Mouse (Mus musculus): ENCODE measurements around the gene Clca3a1.

Clca3a1 gene

DNA sequence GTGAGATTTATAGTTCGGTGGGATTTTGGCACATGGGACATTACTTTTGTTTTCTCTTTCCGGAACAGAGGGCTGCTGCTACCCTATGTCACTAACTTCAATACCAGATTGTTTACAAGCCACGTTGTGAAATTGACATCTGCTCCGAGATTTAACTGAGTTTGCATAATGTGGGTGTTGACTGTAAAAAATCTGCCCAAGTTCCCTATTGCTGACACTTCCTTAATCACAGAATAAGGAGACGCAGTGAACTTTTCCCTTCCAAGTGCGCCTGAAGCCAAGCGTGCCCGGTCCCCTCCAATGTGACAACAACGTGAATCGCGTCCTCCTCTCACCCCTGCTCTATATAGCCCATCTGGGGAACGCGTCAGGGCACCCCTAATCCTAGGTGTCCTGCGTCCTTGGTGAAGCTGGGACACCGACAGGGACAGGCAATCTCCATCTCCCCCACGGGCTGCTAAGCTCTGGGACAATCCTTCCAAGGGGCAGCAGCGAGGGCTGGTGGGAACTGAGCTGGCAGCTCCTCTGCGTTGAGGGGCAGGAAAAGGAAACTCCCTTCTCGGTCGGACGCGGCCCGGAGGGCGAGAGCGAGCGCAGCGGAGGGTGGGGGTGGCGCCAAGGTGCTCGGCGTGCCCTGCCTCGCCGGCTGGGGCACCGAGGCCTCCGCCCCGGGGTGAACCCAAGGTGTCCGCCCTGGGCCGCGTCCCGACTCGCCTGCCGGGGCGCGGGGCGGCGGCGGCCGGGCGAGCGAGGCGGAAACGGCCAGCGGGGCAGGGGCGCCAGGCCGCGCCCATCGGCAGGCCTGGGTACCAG is 41.5 kb downstream of the Clca3a1 start:
- DNase-seq: peak; percentile 59

GRCm38 (mm10) chr3:144718706-144719087 is 42.1 kb downstream of the Clca3a1 start:
- peak; percentile 24 for DNase-seq

DNA sequence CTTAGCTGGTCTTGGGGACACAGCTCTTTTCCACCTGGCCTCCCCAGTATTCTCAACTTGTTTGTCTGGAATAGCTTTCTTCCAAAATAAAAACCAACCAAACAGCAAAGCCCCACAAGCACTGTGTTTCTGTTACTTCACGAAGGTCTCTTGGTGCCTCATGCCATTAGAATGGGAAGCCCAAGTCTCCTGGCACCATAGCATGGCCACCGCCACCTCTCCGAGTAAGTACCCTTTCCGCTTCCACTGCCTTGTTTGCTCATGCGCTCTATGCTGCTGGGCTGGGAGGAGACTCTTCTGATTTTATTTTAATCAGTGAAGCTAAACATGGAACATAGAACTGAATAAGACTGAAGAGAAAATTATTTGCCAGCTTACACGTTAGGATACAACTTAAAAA is 42.9 kb downstream of the Clca3a1 start:
- no peak for DNase-seq

DNA sequence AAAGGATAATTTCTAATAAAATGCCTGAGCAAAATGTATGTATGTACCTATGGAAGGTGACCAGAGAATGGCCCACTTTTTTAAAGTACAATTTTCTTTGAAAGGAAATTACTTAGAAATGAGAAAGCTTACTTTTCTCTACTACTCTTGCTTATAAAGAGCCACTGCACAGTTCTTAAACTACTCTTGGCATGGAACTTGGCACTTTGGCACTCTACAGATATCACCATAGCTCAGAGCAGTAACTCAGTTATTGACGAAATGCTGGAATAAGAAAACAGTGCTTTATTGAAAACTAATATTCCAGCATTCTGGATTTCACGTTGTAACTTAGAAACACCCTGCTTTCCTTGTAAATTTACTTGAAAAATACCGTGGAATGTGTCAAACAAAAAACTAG is 43.7 kb downstream of the Clca3a1 start:
- no peak for DNase-seq

DNA sequence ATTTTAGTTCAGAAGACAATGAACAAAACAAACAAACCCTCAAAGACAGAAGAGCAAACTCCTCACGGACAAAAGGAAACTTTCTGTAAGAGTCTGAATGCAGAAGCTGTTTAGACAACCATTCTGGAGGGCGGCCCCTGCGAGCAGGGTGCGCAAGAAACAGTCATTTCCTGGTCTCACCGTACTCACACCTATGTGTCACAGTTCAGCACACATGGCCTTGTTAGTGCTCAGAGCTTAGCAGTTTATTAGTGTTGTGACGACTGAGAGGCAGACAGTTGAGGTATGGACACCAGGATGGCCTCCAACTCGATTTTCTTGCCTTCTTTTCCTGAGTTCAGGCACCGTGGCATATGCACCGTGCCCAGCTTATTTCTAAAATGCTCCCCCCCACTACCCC is 44.9 kb downstream of the Clca3a1 start:
- no peak for DNase-seq

- no peak for DNase-seq
Measured at GRCm38 (mm10) chr3:144715033-144715432, 45.7 kb downstream of the Clca3a1 start.

- DNase-seq: no peak
Measured at GRCm38 (mm10) chr3:144714606-144715005, 46.2 kb downstream of the Clca3a1 start.

DNA sequence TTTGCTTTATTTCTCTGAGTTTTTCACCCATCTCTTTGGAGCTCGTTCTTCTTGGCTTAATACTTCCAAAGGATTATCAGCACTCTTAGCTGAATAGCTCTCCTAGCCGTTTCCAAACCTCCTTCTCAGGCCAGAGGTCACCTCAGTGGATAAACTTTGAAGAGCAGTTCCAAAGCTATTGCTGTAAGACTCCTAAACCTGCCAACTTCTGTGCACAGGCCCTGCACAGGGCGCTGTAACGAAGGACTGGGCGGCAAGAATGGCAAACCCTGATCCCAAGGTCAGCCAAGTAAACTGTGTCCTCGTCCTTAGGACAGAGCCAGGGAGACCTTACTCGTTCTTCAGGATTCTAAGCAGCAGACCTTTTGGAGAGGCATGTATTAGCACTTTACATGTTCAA is 46.7 kb downstream of the Clca3a1 start:
- no peak for DNase-seq

GRCm38 (mm10) chr3:144711607-144712206 is 49.1 kb downstream of the Clca3a1 start:
- no peak for DNase-seq

DNA sequence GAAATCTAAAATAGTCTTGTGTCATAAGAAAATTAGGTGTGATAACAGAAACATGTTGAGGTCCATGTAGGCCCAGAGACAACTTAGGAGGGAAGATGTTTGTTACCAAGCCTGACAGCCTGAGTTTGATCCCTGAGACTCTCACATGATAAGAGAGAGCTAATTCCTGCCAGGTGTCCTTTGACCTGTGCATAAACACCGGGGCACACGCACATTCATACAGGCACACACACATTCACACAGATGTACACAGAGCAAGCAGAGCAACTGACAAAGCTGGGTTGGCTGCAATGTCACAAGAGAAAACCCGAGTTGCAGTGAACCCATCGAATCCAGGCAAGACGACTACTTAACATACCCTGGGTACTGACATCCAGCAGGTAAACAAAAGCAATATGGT is 52.2 kb downstream of the Clca3a1 start:
- no peak for DNase-seq

DNA sequence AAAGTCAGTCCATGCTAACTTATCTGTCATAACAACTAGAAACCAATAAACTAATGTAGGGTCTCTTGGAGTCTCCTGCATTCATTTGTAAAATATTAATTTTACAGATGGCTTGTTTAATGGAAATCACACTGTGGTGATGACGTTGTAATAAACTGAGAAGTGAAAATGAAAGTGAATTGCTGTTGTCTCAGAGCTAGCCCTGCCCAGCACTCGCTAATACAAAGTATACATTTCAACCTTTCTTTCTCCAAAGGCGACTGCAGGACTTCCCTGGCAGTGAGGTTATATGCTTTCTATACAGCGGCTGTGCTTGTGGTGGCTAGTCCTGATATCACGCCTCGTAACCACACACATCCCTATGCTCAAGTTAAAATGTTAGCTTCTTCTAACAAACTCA is 56.8 kb downstream of the Clca3a1 start:
- no peak for DNase-seq

- no peak for DNase-seq
Measured at GRCm38 (mm10) chr3:144698790-144699433, 61.9 kb downstream of the Clca3a1 start.

DNA sequence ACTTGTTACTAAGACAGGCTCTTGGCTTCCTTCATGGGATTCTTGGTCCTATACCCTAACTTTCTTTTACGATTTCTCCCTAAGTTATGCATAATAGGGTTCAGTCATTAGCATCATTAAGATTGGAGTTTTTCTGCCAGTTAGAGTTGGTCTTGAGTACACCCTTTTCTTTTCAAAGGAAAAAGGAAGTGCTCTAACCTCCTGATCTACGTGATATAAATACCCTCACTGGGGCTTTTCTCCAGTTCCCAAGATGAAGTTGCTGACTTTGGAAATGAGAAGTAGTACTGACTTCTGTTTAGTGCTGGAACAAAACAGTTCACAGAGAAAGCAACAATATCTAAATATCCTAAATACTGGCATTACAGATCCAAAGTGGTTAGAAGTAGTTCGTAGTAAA is 62.8 kb downstream of the Clca3a1 start:
- no peak for DNase-seq

- no peak for DNase-seq
Measured at GRCm38 (mm10) chr3:144697154-144697553, 63.6 kb downstream of the Clca3a1 start.

GRCm38 (mm10) chr3:144694941-144695340 is 65.8 kb downstream of the Clca3a1 start:
- DNase-seq: no peak

DNA sequence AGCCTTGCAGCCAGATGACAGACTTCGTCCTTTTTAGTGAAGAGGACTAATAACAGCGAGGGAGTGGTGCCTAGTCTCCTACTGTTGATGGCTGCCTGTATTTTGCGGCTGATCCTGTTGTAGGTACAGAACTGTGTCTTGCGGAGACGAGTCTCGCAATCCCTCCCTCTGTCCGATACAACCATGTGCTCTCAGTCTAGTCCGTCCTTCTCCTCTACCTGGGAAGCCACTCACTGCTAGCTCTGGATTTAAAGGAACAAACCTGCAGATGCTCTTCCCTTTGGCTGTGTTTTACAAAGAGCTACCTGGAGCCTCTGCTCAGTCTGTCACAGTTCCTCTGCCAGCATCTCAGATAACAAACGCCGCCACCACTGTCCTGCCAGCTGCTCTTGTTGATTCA is 66.7 kb downstream of the Clca3a1 start:
- DNase-seq: no peak

GRCm38 (mm10) chr3:144692052-144692451 is 68.7 kb downstream of the Clca3a1 start:
- DNase-seq: no peak

- DNase-seq: no peak
Measured at GRCm38 (mm10) chr3:144689236-144689635, 71.5 kb downstream of the Clca3a1 start.

DNA sequence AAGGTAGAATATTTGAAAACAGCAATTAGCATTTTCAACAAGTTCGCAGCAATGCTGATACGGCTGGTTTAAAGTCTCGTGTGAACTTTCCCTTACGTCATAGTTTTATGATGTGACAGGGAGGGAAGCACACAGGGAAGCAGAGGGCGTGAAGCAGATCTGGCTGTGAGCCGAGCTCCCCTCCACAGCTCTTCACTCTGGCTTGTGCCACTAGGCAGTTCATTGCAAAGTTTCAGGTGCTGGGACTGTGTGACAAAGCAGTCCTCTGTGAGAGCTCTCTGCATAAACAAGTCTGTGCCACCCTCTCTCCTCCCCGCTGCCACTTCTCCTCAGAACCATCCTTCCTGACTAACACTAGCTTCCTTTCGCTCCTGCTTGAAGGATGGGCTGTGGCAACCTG is 72.5 kb downstream of the Clca3a1 start:
- DNase-seq: no peak

- no peak for DNase-seq
Measured at GRCm38 (mm10) chr3:144687618-144688017, 73.2 kb downstream of the Clca3a1 start.

DNA sequence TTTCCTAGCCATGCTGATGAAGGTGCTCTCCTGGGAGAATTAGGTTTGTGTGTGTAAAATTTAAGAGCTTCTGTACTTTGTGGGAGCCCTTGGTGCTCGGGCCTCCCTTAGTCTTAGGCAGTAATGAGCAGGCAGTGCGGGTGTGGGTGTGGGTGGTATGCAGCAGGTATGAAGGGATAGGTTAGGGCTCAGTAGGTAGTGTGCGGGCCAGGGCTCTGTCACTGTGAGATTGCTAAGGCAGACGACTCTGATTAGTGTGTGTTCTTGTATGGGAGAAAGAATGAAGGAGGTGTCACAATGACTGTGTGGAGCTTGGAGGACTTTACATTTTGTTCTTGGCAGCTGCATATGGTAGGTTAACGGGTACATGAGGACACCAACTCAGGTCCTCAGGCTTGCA is 74.6 kb downstream of the Clca3a1 start:
- DNase-seq: no peak

- DNase-seq: no peak
Measured at GRCm38 (mm10) chr3:144683136-144683814, 77.5 kb downstream of the Clca3a1 start.

DNA sequence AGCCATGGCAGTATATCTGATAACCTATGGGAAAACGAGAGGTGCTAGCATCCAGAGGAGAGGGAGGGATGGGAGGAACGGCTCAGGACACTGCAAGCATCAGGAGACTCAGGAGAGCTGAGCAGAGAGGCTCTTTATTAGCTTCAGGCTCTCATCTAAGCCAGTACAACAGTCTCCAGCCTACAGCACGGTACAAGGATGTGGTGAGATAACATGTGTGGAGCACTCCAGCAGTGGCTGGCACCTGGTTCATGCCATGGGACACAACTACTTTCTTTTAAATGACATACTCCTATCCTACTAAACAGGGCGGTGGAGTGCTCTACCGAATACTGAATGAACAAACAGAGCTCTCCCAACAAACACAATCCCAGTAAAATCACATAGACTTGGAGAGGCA is 79.2 kb downstream of the Clca3a1 start:
- no peak for DNase-seq

DNA sequence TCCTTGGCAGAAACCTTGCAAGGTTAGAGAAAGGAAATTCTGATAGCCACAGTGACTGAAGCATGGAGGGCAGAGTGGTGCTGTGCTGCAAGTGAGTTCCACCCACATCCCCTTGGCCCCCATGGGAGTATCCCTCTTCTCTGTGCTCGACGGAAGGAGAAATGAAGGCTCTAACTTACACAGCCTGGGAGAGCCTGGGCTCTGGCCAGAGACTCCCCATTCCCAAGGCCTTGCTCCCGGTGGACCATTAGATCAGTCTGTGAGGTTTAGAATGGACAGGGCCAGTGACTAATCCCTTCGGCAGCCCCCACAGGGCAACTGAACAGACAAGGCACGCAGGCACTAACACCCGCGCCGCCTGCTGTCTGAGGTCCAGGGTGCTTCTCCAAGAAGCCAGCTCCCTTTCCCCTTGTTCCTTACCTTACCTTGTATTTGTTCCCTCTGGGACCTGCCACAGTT is 81.0 kb downstream of the Clca3a1 start:
- DNase-seq: no peak
